ENCODE assay signal across 16 mouse cellular contexts in genomic region chr2:156918562-156918961, GRCm38 (mm10). TPM values are rescaled to one million over a fixed set of nuclear protein-coding genes. Genes with fewer than 3 reads are reported as not detected.
A peak's percentile ranks its signal among the peaks of the same experiment; 100 is the strongest.
DNase-seq lines count a peak whose midpoint lies in the region; ATAC-seq and TF ChIP-seq lines count a peak whose summit lies in the region.
"Had no signal": no experiment of that assay in that cellular context is flagged by ENCODE, and none has a peak within 500 bp of the region (broad histone marks: within the 10 kb centered on the region; RNA-seq: fewer than 3 reads in every experiment).

No protein-coding gene starts in this region.

- no peak overlapping the region for H3K9ac ChIP-seq in MEL (ENCODE audit: control insufficient read depth, low read depth, low read length, poor library complexity, severe bottlenecking)
- H3K9ac ChIP-seq: liver, embryonic 14.5 days had no signal

- H3K4me1 ChIP-seq in lung, adult 2 months (ENCODE audit: control insufficient read depth, insufficient read depth, low read length): no peaks in the 10 kb centered on the region
- H3K4me1 ChIP-seq in MEL (ENCODE audit: control insufficient read depth in 1 of 2, insufficient read depth in 2 of 2, low read length in 2 of 2): peaks cover 2 to 18% of the 10 kb centered on the region in 2 experiments; a peak in 3 of 4 replicates
- H3K4me1 ChIP-seq: forebrain, embryonic 10.5 days had no signal

- no peak overlapping the region for H3K4me3 ChIP-seq in lung, adult 2 months (replicated peaks; ENCODE audit: extremely low read depth, low read depth, low read length)
- H3K4me3 ChIP-seq in MEL (ENCODE audit: control insufficient read depth in 1 of 2, insufficient read depth in 1 of 2, low read depth in 2 of 2, low read length in 2 of 2): no peak overlapping the region
- H3K4me3 ChIP-seq: forebrain, embryonic 10.5 days had no signal

- no peak for TF ChIP-seq RAD21 in MEL (IDR thresholded peaks at IDR 0.05; ENCODE audit: low read depth, low read length)

- peak; percentile 97 for ATAC-seq in megakaryocyte progenitor cell, adult 5-6 weeks (replicated peaks; ENCODE audit: poor library complexity)
- ATAC-seq: intestine, postnatal 0 days had no signal

- peak in 1 of 2 experiments; percentile 7; a peak in 1 of 4 replicates for TF ChIP-seq EP300 in MEL (IDR thresholded peaks at IDR 0.05; ENCODE audit: low read depth in 1 of 2, low read length in 2 of 2)

- TF ChIP-seq POLR2A in lung, adult 2 months (IDR thresholded peaks at IDR 0.05; ENCODE audit: borderline replicate concordance, extremely low read depth, low read depth, low read length): no peak
- TF ChIP-seq POLR2A in MEL (IDR thresholded peaks at IDR 0.05; ENCODE audit: control insufficient read depth in 1 of 2, insufficient read depth in 1 of 2, low read depth in 1 of 2, low read length in 2 of 2, poor library complexity in 1 of 2): no peak

- no peaks in the 10 kb centered on the region for H3K9me3 ChIP-seq in MEL (replicated peaks; ENCODE audit: insufficient read depth, low read length)
- H3K9me3 ChIP-seq: forebrain, embryonic 10.5 days had no signal

- peaks cover 0 to 14% of the 10 kb centered on the region in 2 experiments; a peak in 2 of 4 replicates for H3K36me3 ChIP-seq in MEL (ENCODE audit: control insufficient read depth in 1 of 2, insufficient read depth in 2 of 2, low read length in 2 of 2)
- H3K36me3 ChIP-seq: forebrain, embryonic 10.5 days had no signal

- TF ChIP-seq CTCF in lung, adult 2 months (IDR thresholded peaks at IDR 0.05; ENCODE audit: insufficient read depth, low read length): no peak
- TF ChIP-seq CTCF in MEL (IDR thresholded peaks at IDR 0.05 in 2 of 3, conservative IDR thresholded peaks at IDR 0.05 in 1 of 3; ENCODE audit: control insufficient read depth in 1 of 3, insufficient read depth in 1 of 3, low read depth in 2 of 3, low read length in 3 of 3, poor library complexity in 1 of 3, severe bottlenecking in 1 of 3): no peak

- DNase-seq in lung, postnatal 25 days (ENCODE audit: low spot score): peak; percentile 5
- no peak for DNase-seq in lung, adult 2 months
- DNase-seq in MEL (ENCODE audit: low read depth, low spot score): peak; percentile 53
- DNase-seq in thymus, postnatal 14 days: peak; percentile 56
- DNase-seq in adrenal gland, postnatal 25 days: no peak
- DNase-seq in adrenal gland, adult 8-10 months: no peak
- no peak for DNase-seq in adrenal gland, adult 18-20 months (ENCODE audit: low spot score in 2 of 2)
- DNase-seq: cerebellum, adult 8-10 months; lung, postnatal 4 days; right cerebral cortex, postnatal 4 days had no signal

- no peak overlapping the region for H3K27ac ChIP-seq in MEL (ENCODE audit: control insufficient read depth, low read depth, low read length)
- H3K27ac ChIP-seq: forebrain, embryonic 10.5 days; liver, embryonic 14.5 days had no signal

- WGBS in lung, adult 2 months: 52% methylated on average over 4 of the region's 4 CpGs

- no peaks in the 10 kb centered on the region for H3K79me2 ChIP-seq in MEL (ENCODE audit: control insufficient read depth, insufficient read depth, low read length, poor library complexity)

- H3K27me3 ChIP-seq in MEL (ENCODE audit: control insufficient read depth in 1 of 2, insufficient read depth in 2 of 2, low read length in 2 of 2): no peaks in the 10 kb centered on the region

TF ChIP-seq in MEL, 35 proteins besides CTCF, POLR2A, EP300 and RAD21:
- no peak for TF ChIP-seq TCF12 (IDR thresholded peaks at IDR 0.05; ENCODE audit: low read depth, low read length)
- TF ChIP-seq ETS1 (IDR thresholded peaks at IDR 0.05; ENCODE audit: low read depth, low read length): no peak
- no peak for TF ChIP-seq MAX (IDR thresholded peaks at IDR 0.05; ENCODE audit: low read length)
- no peak for TF ChIP-seq CHD2 (IDR thresholded peaks at IDR 0.05; ENCODE audit: low read length)
- no peak for TF ChIP-seq GATA1 (IDR thresholded peaks at IDR 0.05; ENCODE audit: low read depth, low read length)
- TF ChIP-seq JUND (IDR thresholded peaks at IDR 0.05; ENCODE audit: low read depth, low read length): no peak
- no peak for TF ChIP-seq NELFE (IDR thresholded peaks at IDR 0.05; ENCODE audit: low read depth, low read length)
- TF ChIP-seq ZNF384 (IDR thresholded peaks at IDR 0.05; ENCODE audit: low read depth, low read length): no peak
- no peak for TF ChIP-seq POLR2AphosphoS2 (IDR thresholded peaks at IDR 0.05; ENCODE audit: low read length)
- no peak for TF ChIP-seq TBP (IDR thresholded peaks at IDR 0.05; ENCODE audit: low read depth, low read length)
- TF ChIP-seq HCFC1 (IDR thresholded peaks at IDR 0.05; ENCODE audit: low read depth, low read length): no peak
- no peak for TF ChIP-seq TAL1 (IDR thresholded peaks at IDR 0.05; ENCODE audit: low read length)

RNA-seq across cellular contexts. Expression of gene Sla2, which starts 31.6 kb away (rescaled TPM):
- 0.86 and 0.95 TPM in 2 replicates for polyA plus RNA-seq in lung, adult 2 months (2012; rRNA removed)
- 7.7 and 9.0 TPM in 2 replicates for total RNA-seq in MEL (2012; rRNA removed)
- polyA plus RNA-seq in MEL (2012; ENCODE audit: insufficient read depth in 1 of 2, insufficient read length in 2 of 2, low read depth in 1 of 2, low replicate concordance in 2 of 2, missing spikeins in 1 of 2): under 1 TPM in 1 of 2 experiments, not detected in 1; 0.40 TPM
- 0.10 and 0.57 TPM in 2 replicates for total RNA-seq in megakaryocyte progenitor cell, adult 5-6 weeks (2015)
- total RNA-seq in megakaryocyte progenitor cell, adult 5-6 weeks (2017): 0.37 and 0.92 TPM in 2 replicates
- not detected in 2 replicates for total RNA-seq in adrenal gland, postnatal 25 days (2021)
- total RNA-seq in adrenal gland, adult 8-10 months (2022): under 1 TPM in 1 of 4 experiments, not detected in 3; 0.14 TPM
- under 1 TPM in 1 of 2 experiments, not detected in 1; 0.22 TPM for total RNA-seq in adrenal gland, adult 18-20 months (2021)
- total RNA-seq: left cerebral cortex, postnatal 10 days; midbrain, postnatal 0 days had no signal
- polyA plus RNA-seq: midbrain, postnatal 0 days had no signal

RNA-seq across cellular contexts. Expression of gene Rab5if, which starts 55.6 kb away (rescaled TPM):
- 82.5 and 104 TPM in 2 replicates for polyA plus RNA-seq in lung, adult 2 months (2012; rRNA removed)
- total RNA-seq in MEL (2012; rRNA removed): 211 and 226 TPM in 2 replicates
- polyA plus RNA-seq in MEL (2012; ENCODE audit: insufficient read depth in 1 of 2, insufficient read length in 2 of 2, low read depth in 1 of 2, low replicate concordance in 2 of 2, missing spikeins in 1 of 2): 100 to 1,000 TPM; 263 to 315 TPM
- 377 and 404 TPM in 2 replicates for total RNA-seq in megakaryocyte progenitor cell, adult 5-6 weeks (2015)
- total RNA-seq in megakaryocyte progenitor cell, adult 5-6 weeks (2017): 204 and 210 TPM in 2 replicates
- total RNA-seq in adrenal gland, postnatal 25 days (2021): 284 and 313 TPM in 2 replicates
- 100 to 1,000 TPM; 134 to 305 (median 233) TPM for total RNA-seq in adrenal gland, adult 8-10 months (2022)
- total RNA-seq in adrenal gland, adult 18-20 months (2021): 100 to 1,000 TPM; 223 to 330 TPM

Comparison
In these comparisons a context has a peak if more than half of its experiments do, and no peak if none do; other contexts are left out.
1. DNase-seq: peak in lung, postnatal 25 days (single experiment), MEL (single experiment) and thymus, postnatal 14 days (single experiment); none in lung, adult 2 months (single experiment), adrenal gland, postnatal 25 days (single experiment), adrenal gland, adult 8-10 months (single experiment) and adrenal gland, adult 18-20 months (0 of 2).